Mouse (Mus musculus) CD4-positive, CD25-positive, alpha-beta regulatory T cell, adult 2 months (primary cell): Measurements from ENCODE around the gene Map2k6.

ENCODE experiments used
- DNase-seq: peaks from one replicate; pipeline ENCODE4 v3.0.0-alpha.2; 2012; ENCODE audit warnings: low read depth, low spot score

The Map2k6 gene

GRCm38 (mm10) chr11:110562320-110563081 is 163.6 kb downstream of the Map2k6 start:
- DNase-seq, result no peak

- no peak for DNase-seq
Measured at GRCm38 (mm10) chr11:110563272-110563671, 164.3 kb downstream of the Map2k6 start.

GRCm38 (mm10) chr11:110563801-110564200 is 164.9 kb downstream of the Map2k6 start:
- no peak for DNase-seq

- no peak for DNase-seq
Measured at GRCm38 (mm10) chr11:110566307-110566706, 167.4 kb downstream of the Map2k6 start.

- peak; percentile 20 for DNase-seq
Measured at GRCm38 (mm10) chr11:110572548-110572947, 173.6 kb downstream of the Map2k6 start.
